Comparison of ENCODE assay signal across 36 mouse cellular contexts in the genomic region with DNA sequence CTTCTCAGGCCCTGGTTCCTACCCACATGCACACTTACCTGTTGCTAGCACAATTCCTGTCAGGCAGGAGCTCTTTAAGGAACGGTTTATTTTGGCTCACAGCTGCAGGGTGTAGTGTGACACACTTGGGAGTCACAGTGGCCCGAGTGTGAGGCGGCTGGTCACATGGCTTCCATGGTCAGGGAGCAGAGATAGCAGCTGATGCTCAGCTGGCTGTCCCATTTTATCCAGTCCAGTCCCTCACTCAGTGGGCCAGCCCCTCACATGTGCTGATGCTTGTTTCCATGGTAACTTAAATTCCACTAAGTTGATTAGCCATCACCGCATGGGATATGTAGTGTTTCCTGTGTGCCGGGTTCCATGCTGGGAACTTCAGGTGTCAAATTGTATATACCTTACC. TPM values are rescaled to one million over a fixed set of nuclear protein-coding genes. Genes with fewer than 3 reads are reported as not detected.
DNase-seq lines count a peak whose midpoint lies in the region; ATAC-seq and TF ChIP-seq lines count a peak whose summit lies in the region.
"Had no signal": no experiment of that assay in that cellular context is flagged by ENCODE, and none has a peak within 500 bp of the region (broad histone marks: within the 10 kb centered on the region; RNA-seq: fewer than 3 reads in every experiment).

No protein-coding gene starts in this region.

- no peak for TF ChIP-seq CTCF in lung, adult 2 months (IDR thresholded peaks at IDR 0.05; ENCODE audit: insufficient read depth, low read length)

- H3K9ac ChIP-seq in limb, embryonic 13.5 days, result 0 out of 2 replicates have a peak overlapping the region, but pooled peaks have one; percentile 14
- H3K9ac ChIP-seq: embryonic facial prominence, embryonic 15.5 days; forebrain, embryonic 12.5 days; forebrain, postnatal 0 days; heart, embryonic 12.5 days; hindbrain, embryonic 14.5 days; limb, embryonic 12.5 days; liver, embryonic 12.5 days; liver, postnatal 0 days; neural tube, embryonic 12.5 days had no signal

- no peaks in the 10 kb centered on the region for H3K27me3 ChIP-seq in limb, embryonic 13.5 days
- H3K27me3 ChIP-seq: embryonic facial prominence, embryonic 15.5 days; forebrain, embryonic 12.5 days; heart, embryonic 12.5 days; limb, embryonic 12.5 days; liver, embryonic 12.5 days; neural tube, embryonic 12.5 days had no signal

- DNase-seq in gastrocnemius, adult 8-10 months (ENCODE audit: low spot score in 2 of 2), result peak; percentile 49 to 62
- DNase-seq in gastrocnemius, postnatal 14 days, result no peak
- DNase-seq in lung, adult 2 months, result no peak
- no peak for DNase-seq in lung, postnatal 36 days
- DNase-seq in yolk sac, embryonic 10.5 days (ENCODE audit: low spot score), result no peak
- no peak for DNase-seq in adrenal gland, postnatal 25 days
- DNase-seq: adrenal gland, postnatal 36 days; cerebellum, adult 18-20 months; cerebellum, postnatal 14 days; forebrain, postnatal 0 days; kidney, adult 11 months; kidney, postnatal 14 days; layer of hippocampus, adult 9-11 months; liver, postnatal 0 days; midbrain, embryonic 14.5 days; right cerebral cortex, adult 18-20 months; thymus, adult 18-20 months; thymus, postnatal 36 days had no signal

- H3K27ac ChIP-seq in limb, embryonic 13.5 days, result no peak overlapping the region
- H3K27ac ChIP-seq: embryonic facial prominence, embryonic 15.5 days; forebrain, embryonic 12.5 days; hindbrain, embryonic 14.5 days; limb, embryonic 12.5 days; liver, embryonic 12.5 days; macrophage; neural tube, embryonic 12.5 days; stomach, postnatal 0 days had no signal

- H3K9me3 ChIP-seq in limb, embryonic 13.5 days, result no peaks in the 10 kb centered on the region
- H3K9me3 ChIP-seq: embryonic facial prominence, embryonic 15.5 days; forebrain, embryonic 12.5 days; heart, embryonic 12.5 days; limb, embryonic 12.5 days; liver, embryonic 12.5 days; neural tube, embryonic 12.5 days had no signal

- 0 out of 2 replicates have a peak, but pooled peaks have one; percentile 26 for TF ChIP-seq POLR2A in lung, adult 2 months (IDR thresholded peaks at IDR 0.05; ENCODE audit: borderline replicate concordance, extremely low read depth, low read depth, low read length)

- no peak overlapping the region for H3K4me2 ChIP-seq in limb, embryonic 13.5 days (replicated peaks)
- H3K4me2 ChIP-seq: embryonic facial prominence, embryonic 15.5 days; forebrain, embryonic 12.5 days; heart, embryonic 12.5 days; hindbrain, embryonic 14.5 days; limb, embryonic 12.5 days; liver, embryonic 12.5 days; neural tube, embryonic 12.5 days had no signal

- intact Hi-C loops in gastrocnemius, postnatal 14 days (cut with DNase I; ENCODE audit: low total_unique reads), result no loop called here

- H3K4me3 ChIP-seq in lung, adult 2 months (replicated peaks; ENCODE audit: extremely low read depth, low read depth, low read length), result no peak overlapping the region
- no peak overlapping the region for H3K4me3 ChIP-seq in limb, embryonic 13.5 days
- H3K4me3 ChIP-seq: embryonic facial prominence, embryonic 15.5 days; forebrain, embryonic 12.5 days; heart, embryonic 12.5 days; limb, embryonic 12.5 days; liver, embryonic 12.5 days; neural tube, embryonic 12.5 days had no signal

- 47% methylated on average over 5 of the region's 5 CpGs for WGBS in lung, adult 2 months
- WGBS in limb, embryonic 13.5 days, result 56% methylated on average over 5 of the region's 5 CpGs

- H3K36me3 ChIP-seq in limb, embryonic 13.5 days, result peaks cover 4% of the 10 kb centered on the region
- H3K36me3 ChIP-seq: embryonic facial prominence, embryonic 15.5 days; forebrain, embryonic 12.5 days; heart, embryonic 12.5 days; neural tube, embryonic 12.5 days had no signal

- ATAC-seq in limb, embryonic 13.5 days (ENCODE audit: low FRiP score, low read depth), result no peak
- ATAC-seq: CD4-positive, CD25-positive, alpha-beta regulatory T cell, adult 4 months; forebrain, postnatal 0 days; liver, embryonic 12.5 days; liver, postnatal 0 days; lung, postnatal 0 days had no signal

- peaks cover 12% of the 10 kb centered on the region for H3K4me1 ChIP-seq in lung, adult 2 months (ENCODE audit: control insufficient read depth, insufficient read depth, low read length)
- peaks cover 22% of the 10 kb centered on the region for H3K4me1 ChIP-seq in limb, embryonic 13.5 days

RNA-seq across cellular contexts. Expression of gene Tsga10ip, which starts 9.6 kb away (rescaled TPM):
- total RNA-seq in gastrocnemius, adult 8-10 months (2022), result 1 to 10 TPM in 3 of 4 experiments, under 1 TPM in 1; 0.96 to 2.4 (median 2.0) TPM
- total RNA-seq in gastrocnemius, postnatal 14 days (2021), result under 1 TPM; 0.58 to 0.70 TPM
- not detected in 2 replicates for polyA plus RNA-seq in lung, adult 2 months (2012; rRNA removed)
- 0.15 and 0.31 TPM in 2 replicates for polyA plus RNA-seq in limb, embryonic 13.5 days (2015; fragmentation: Nextera tagmentation; extraction: Ambion mirVana)
- total RNA-seq in adrenal gland, postnatal 25 days (2021), result not detected in 2 replicates
- total RNA-seq: adrenal gland, postnatal 36 days; left cerebral cortex, adult 18-20 months; megakaryocyte-erythroid progenitor cell, adult 5-6 weeks had no signal
- polyA plus RNA-seq: CD4-positive, CD25-positive, alpha-beta regulatory T cell, adult 4 months; cortical plate, adult 2 months; forebrain, embryonic 12.5 days; hindbrain, embryonic 14.5 days; liver, embryonic 12.5 days; macrophage; midbrain, embryonic 14.5 days had no signal

RNA-seq across cellular contexts. Expression of gene Drap1, which starts 12.8 kb away (rescaled TPM):
- 100 to 1,000 TPM; 727 to 752 (median 743) TPM for total RNA-seq in gastrocnemius, adult 8-10 months (2022)
- total RNA-seq in gastrocnemius, postnatal 14 days (2021), result 100 to 1,000 TPM; 550 to 558 TPM
- polyA plus RNA-seq in lung, adult 2 months (2012; rRNA removed), result 151 and 176 TPM in 2 replicates
- polyA plus RNA-seq in limb, embryonic 13.5 days (2015; fragmentation: Nextera tagmentation; extraction: Ambion mirVana), result 301 and 336 TPM in 2 replicates
- 182 and 221 TPM in 2 replicates for total RNA-seq in adrenal gland, postnatal 25 days (2021)

RNA-seq across cellular contexts. Expression of gene AI837181, which starts 13.0 kb away (rescaled TPM):
- total RNA-seq in gastrocnemius, adult 8-10 months (2022), result 10 to 100 TPM; 33.7 to 38.3 (median 35.8) TPM
- 10 to 100 TPM; 45.1 to 48.4 TPM for total RNA-seq in gastrocnemius, postnatal 14 days (2021)
- 85.2 and 86.7 TPM in 2 replicates for polyA plus RNA-seq in lung, adult 2 months (2012; rRNA removed)
- 74.6 and 77.9 TPM in 2 replicates for polyA plus RNA-seq in limb, embryonic 13.5 days (2015; fragmentation: Nextera tagmentation; extraction: Ambion mirVana)
- 43.1 and 51.1 TPM in 2 replicates for total RNA-seq in adrenal gland, postnatal 25 days (2021)

RNA-seq across cellular contexts. Expression of gene Sart1, which starts 23.5 kb away (rescaled TPM):
- 10 to 100 TPM; 40.2 to 52.1 (median 45.3) TPM for total RNA-seq in gastrocnemius, adult 8-10 months (2022)
- 10 to 100 TPM; 28.0 to 39.0 TPM for total RNA-seq in gastrocnemius, postnatal 14 days (2021)
- 15.6 and 35.7 TPM in 2 replicates for polyA plus RNA-seq in lung, adult 2 months (2012; rRNA removed)
- 81.8 and 84.8 TPM in 2 replicates for polyA plus RNA-seq in limb, embryonic 13.5 days (2015; fragmentation: Nextera tagmentation; extraction: Ambion mirVana)
- 49.8 and 93.4 TPM in 2 replicates for total RNA-seq in adrenal gland, postnatal 25 days (2021)

RNA-seq across cellular contexts. Expression of gene Fosl1, which starts 35.4 kb away (rescaled TPM):
- total RNA-seq in gastrocnemius, adult 8-10 months (2022), result not detected
- total RNA-seq in gastrocnemius, postnatal 14 days (2021), result not detected
- polyA plus RNA-seq in lung, adult 2 months (2012; rRNA removed), result 0.34 and 0.36 TPM in 2 replicates
- not detected in 2 replicates for polyA plus RNA-seq in limb, embryonic 13.5 days (2015; fragmentation: Nextera tagmentation; extraction: Ambion mirVana)
- not detected in 2 replicates for total RNA-seq in adrenal gland, postnatal 25 days (2021)
- total RNA-seq: left cerebral cortex, adult 18-20 months; left cerebral cortex, postnatal 14 days had no signal
- polyA plus RNA-seq: brain, embryonic 14.5 days; CD4-positive, CD25-positive, alpha-beta regulatory T cell, adult 4 months; embryonic facial prominence, embryonic 15.5 days; forebrain, embryonic 12.5 days; forebrain, postnatal 0 days; heart, embryonic 12.5 days; hindbrain, embryonic 14.5 days; kidney, embryonic 14.5 days; limb, embryonic 12.5 days; liver, embryonic 12.5 days; liver, postnatal 0 days; lung, postnatal 0 days; macrophage; midbrain, embryonic 14.5 days; neural tube, embryonic 12.5 days had no signal

Comparison
In these comparisons a context has a peak if more than half of its experiments do, and no peak if none do; other contexts are left out.
1. DNase-seq: peak in gastrocnemius, adult 8-10 months (2 of 2); none in gastrocnemius, postnatal 14 days (single experiment), lung, adult 2 months (single experiment), lung, postnatal 36 days (single experiment), yolk sac, embryonic 10.5 days (single experiment) and adrenal gland, postnatal 25 days (single experiment).